Mouse (Mus musculus) megakaryocyte-erythroid progenitor cell, adult 5 weeks (primary cell): ENCODE results near the gene Gm5725. TPM values are rescaled to one million over a fixed set of nuclear protein-coding genes. Genes with fewer than 3 reads are reported as not detected.

Experiments
- polyA plus RNA-seq: library from polyadenylated mRNA; stranded (reverse); fragments of >175 nt; gene quantifications from 2 replicates; pipeline ENCODE4 v1.2.3, GENCODE M21; 2012

Gm5725 gene
- polyA plus RNA-seq = not detected in 2 replicates

GRCm38 (mm10) chr7:21844167-21844566 is at the start of gene Gm5725:
Gene Gm5725, minus strand, starts transcription at chr7:21844267.

DNA sequence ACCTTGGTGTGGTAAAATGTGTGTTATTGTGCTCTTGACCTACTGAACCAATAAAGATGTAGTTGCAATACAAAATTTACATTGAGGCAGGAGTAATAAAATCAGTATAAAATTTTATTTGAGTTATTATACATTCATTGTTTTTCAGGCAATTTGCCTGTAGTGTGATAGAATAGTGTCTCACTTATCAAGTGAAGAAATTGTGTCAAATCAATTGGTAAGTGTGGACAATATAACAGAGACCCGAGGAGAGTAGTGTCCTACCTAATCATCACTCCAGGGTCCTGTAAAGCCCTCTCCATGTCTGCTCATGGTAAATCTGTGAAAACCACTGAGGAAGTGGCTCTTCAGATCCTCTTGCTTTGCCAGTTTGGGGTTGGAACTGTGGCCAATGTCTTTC is 12.0 kb downstream of the Gm5725 start, which contains the start of gene Vmn1r135:
Vmn1r135 (plus strand) TSS at position 301 of the 400 bp plus-strand sequence.

DNA sequence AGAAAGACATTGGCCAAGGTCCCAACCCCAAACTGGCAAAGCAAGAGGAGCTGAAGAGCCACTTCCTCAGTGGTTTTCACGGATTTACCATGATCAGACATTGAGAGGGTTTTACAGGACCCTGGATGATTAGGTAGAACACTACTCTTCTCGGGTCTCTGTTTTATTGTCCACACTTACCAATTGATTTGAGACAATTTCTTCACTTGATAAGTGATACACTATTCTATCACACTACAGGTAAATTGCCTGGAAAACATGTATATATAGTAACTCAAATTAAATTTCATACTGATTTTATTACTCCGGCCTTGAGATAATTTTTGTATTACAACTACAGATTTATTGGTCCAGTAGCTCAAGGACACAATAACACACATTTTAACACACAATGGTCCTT is 47.4 kb downstream of the Gm5725 start, which contains the start of gene Gm4177:
Gm4177 (minus strand) TSS at position 101 of the 400 bp plus-strand sequence.

Other genes starting within 250 kb of the Gm5725 start
- not detected in 2 replicates for gene Vmn1r132, start 230.2 kb downstream of the Gm5725 start, polyA plus RNA-seq
- not detected in 2 replicates for gene Gm4175, start 82.8 kb downstream of the Gm5725 start, polyA plus RNA-seq
- gene Gm4177, start 47.5 kb downstream of the Gm5725 start, polyA plus RNA-seq = not detected in 2 replicates
- not detected in 2 replicates for gene Vmn1r135, start 11.9 kb downstream of the Gm5725 start, polyA plus RNA-seq
- not detected in 2 replicates for gene Gm5891, start 77.0 kb upstream of the Gm5725 start, polyA plus RNA-seq
- not detected in 2 replicates for gene Vmn1r137, start 150.3 kb upstream of the Gm5725 start, polyA plus RNA-seq
- gene Vmn1r138, start 184.6 kb upstream of the Gm5725 start, polyA plus RNA-seq = not detected in 2 replicates
- not detected in 2 replicates for gene Gm6176, start 212.0 kb upstream of the Gm5725 start, polyA plus RNA-seq
- gene Vmn1r139, start 224.8 kb upstream of the Gm5725 start, polyA plus RNA-seq = not detected in 2 replicates